Mouse (Mus musculus) spleen, adult 2 months (tissue): ENCODE data around the gene Orai1. TPM values are rescaled to one million over a fixed set of nuclear protein-coding genes. Genes with fewer than 3 reads are reported as not detected.

Experiments used
- DNase-seq, 2 experiments: peaks; one replicate each; pipeline versions ENCODE4 v3.0.0 to v3.0.0-alpha.2; 2012 to 2021; ENCODE audit warnings: low spot score in 2 of 2, low read depth in 1 of 2
- H3K27ac ChIP-seq: fragments of 200-500 bp; 2 replicates; pipeline ENCODE4 v1.5.1; 2012; ENCODE audit warnings: low read length, inconsistent platforms; ENCODE audit not compliant: insufficient read depth
- H3K27me3 ChIP-seq: fragments of 200-500 bp; 2 replicates; pipeline ENCODE4 v1.6.1; 2012; ENCODE audit warnings: mild to moderate bottlenecking, moderate library complexity, low read length, inconsistent platforms; ENCODE audit not compliant: control insufficient read depth, insufficient read depth
- H3K36me3 ChIP-seq: fragments of 200-500 bp; 2 replicates; pipeline ENCODE4 v1.6.1; 2012; ENCODE audit warnings: mild to moderate bottlenecking, low read length, inconsistent platforms; ENCODE audit not compliant: control insufficient read depth, insufficient read depth
- H3K4me1 ChIP-seq: fragments of 200-500 bp; 2 replicates; pipeline ENCODE4 v1.6.1; 2011; ENCODE audit warnings: inconsistent platforms; ENCODE audit not compliant: control insufficient read depth, insufficient read depth, insufficient read length
- H3K4me3 ChIP-seq: fragments of 200-500 bp; 2 replicates; pipeline ENCODE4 v1.5.1; 2011; ENCODE audit warnings: mild to moderate bottlenecking, inconsistent platforms; ENCODE audit not compliant: insufficient read depth, insufficient read length; ENCODE audit errors: extremely low read depth
- CTCF ChIP-seq: fragments of 200-500 bp; IDR thresholded peaks from 2 replicates; pipeline ENCODE4 v1.5.1; 2011; ENCODE audit warnings: mild to moderate bottlenecking, inconsistent platforms; ENCODE audit not compliant: insufficient read depth, insufficient read length, insufficient replicate concordance; ENCODE audit errors: extremely low read depth
- POLR2A ChIP-seq: fragments of 200-500 bp; IDR thresholded peaks from 2 replicates; pipeline ENCODE4 v1.6.1; 2011; ENCODE audit warnings: low read depth, low read length, inconsistent platforms
- WGBS: fragments of 180-500 bp; shearing (Covaris S2); methylation state at CpG from one replicate; pipeline ENCODE4 v1.1.7; 2018; 5-methylcytosine and 5-hydroxymethylcytosine counted together
- polyA plus RNA-seq: library from polyadenylated mRNA; depleted of rRNA; stranded (reverse); fragments of >200 nt; gene quantifications from 2 replicates; pipeline ENCODE4 v1.2.3, GENCODE M21; 2012

Orai1 gene
- polyA plus RNA-seq, 1 experiment: 52.3 TPM

DNA sequence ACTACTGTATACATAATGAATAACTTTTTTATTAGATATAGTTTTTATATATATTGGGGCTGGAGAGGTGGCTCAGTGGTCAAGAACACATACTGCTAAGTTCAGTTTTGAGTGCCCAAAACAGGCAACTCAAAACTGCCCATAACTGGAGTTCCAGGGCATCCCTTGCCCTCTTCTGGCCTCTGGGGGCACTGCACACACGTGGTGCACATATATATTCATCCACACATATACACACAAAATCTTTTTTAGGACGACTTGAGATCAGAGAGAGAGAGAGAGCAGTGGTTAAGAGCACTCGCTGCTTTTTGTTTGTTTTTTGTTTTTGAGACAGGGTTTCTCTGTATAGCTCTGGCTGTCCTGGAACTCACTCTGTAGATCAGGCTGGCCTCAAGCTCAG lies 16.4 kb downstream of the Orai1 start:
- Histone ChIP-seq H3K27ac (no peak overlapping the region), H3K4me1 (peaks cover 1% of the 10 kb centered on the region; the same call in 1 of the 2 replicates), H3K27me3 (no peaks in the 10 kb centered on the region), H3K4me3 (no peak overlapping the region), H3K36me3 (peaks cover 9% of the 10 kb centered on the region)
- 90% methylated on average over 3 of the region's 3 CpGs for WGBS
- no peak for DNase-seq
- TF ChIP-seq POLR2A (no peak), CTCF (no peak)

DNA sequence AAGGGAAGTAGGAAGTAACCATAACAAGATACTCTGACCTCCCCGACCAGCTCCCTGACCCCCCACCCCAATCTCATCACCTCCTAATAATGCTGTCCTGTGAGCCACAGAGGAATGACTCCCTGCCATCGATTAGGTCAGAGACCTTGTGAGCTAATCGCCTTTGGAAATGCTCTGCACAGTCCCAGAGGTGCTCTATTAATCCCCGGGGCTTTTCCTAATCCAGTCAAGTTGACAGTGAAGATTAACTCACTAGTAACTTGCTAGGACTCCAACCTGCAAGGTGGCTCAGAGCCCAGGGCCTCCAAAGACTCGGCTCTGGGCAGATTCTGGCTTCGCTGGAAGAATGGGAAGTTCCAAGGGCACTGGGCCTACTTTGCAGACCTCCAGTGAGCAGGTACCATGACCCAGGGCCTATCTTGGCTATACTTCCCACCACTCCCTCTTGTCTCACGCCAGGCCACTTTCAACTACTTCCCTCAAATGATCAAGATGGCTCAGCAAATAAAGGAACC lies 18.8 kb downstream of the Orai1 start:
- WGBS: 83% methylated on average over 7 of the region's 7 CpGs
- H3K36me3 ChIP-seq: peaks cover 9% of the 10 kb centered on the region
- TF ChIP-seq POLR2A (no peak), CTCF (no peak)
- no peaks in the 10 kb centered on the region for H3K27me3 ChIP-seq
- DNase-seq: no peak
- no peak overlapping the region for H3K4me3 ChIP-seq
- peaks cover 5% of the 10 kb centered on the region; the same call in 1 of the 2 replicates for H3K4me1 ChIP-seq
- no peak overlapping the region for H3K27ac ChIP-seq

DNA sequence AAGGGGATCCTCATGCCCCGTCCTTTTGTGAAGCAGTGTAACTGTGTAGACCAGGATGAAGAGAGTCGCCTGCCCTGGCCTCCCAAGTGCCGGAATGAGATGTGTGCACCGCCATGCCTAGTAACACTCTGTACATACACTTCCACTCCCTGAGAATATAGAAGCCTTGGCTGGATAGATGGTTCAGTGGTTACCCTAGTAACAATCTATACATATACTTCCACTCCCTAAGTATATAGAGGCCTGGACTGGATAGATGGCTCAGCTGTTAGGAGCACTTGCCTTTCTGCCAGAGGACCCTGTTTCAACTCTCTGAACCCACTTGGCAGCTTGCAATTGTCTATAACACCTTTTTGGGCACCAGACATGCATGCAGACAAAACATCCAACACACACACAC lies 20.2 kb downstream of the Orai1 start:
- 92% methylated on average over 4 of the region's 4 CpGs for WGBS
- Histone ChIP-seq H3K27ac (no peak overlapping the region), H3K4me1 (peaks cover 7% of the 10 kb centered on the region; the same call in 1 of the 2 replicates), H3K36me3 (peaks cover 3% of the 10 kb centered on the region; the same call in 1 of the 2 replicates), H3K4me3 (no peak overlapping the region), H3K27me3 (no peaks in the 10 kb centered on the region)
- no peak for DNase-seq
- no peak for TF ChIP-seq POLR2A
- TF ChIP-seq CTCF: no peak

DNA sequence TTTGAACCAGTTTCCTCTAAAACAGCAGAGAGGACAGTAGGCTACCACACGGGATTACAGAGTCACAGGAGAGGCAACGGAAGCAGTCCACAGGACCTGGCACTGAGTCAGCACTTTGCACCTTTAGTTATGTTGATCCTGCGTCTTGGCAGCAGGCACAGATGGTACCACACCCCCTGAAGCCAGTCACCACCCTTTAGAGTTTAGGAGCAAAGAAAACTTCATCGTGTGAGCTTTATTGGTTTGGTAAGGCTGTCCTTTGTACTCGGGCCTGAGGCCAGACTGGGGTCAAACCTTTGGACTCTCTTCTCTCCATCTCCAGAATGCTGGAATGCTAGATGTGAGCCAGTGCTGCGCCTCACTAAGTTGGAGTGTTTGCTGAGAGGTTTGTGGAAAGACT lies 20.7 kb downstream of the Orai1 start:
- Histone ChIP-seq H3K4me3 (no peak overlapping the region), H3K27me3 (no peaks in the 10 kb centered on the region), H3K36me3 (peaks cover 2% of the 10 kb centered on the region; the same call in 1 of the 2 replicates), H3K27ac (no peak overlapping the region), H3K4me1 (peaks cover 9% of the 10 kb centered on the region)
- TF ChIP-seq CTCF (no peak), POLR2A (no peak)
- WGBS: 35% methylated on average over 6 of the region's 6 CpGs
- DNase-seq: no peak

DNA sequence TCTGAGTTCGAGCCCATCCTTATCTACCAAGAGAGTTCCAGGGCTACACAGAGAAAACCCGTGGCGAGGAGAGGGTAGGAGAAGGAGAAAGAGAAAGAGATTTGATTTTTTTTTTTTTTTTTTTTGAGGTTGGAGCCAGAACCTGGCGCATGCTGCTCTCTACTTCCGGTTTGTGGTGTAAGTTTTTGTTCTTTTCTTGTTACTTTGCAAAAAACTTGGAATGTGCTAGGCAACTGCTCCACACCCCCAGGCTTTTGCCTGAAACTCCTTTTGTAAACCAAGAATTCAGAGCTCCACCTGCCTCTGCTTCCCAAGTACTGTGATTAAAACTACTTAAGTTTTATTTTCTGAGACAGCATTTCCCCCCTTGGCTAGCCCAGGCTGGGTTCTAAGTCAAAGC lies 23.2 kb downstream of the Orai1 start:
- WGBS: 16% methylated on average over 5 of the region's 5 CpGs
- TF ChIP-seq POLR2A: no peak
- TF ChIP-seq CTCF: no peak
- no peaks in the 10 kb centered on the region for H3K27me3 ChIP-seq
- H3K4me1 ChIP-seq: peaks cover 14% of the 10 kb centered on the region
- DNase-seq: no peak
- H3K36me3 ChIP-seq: no peaks in the 10 kb centered on the region
- no peak overlapping the region for H3K27ac ChIP-seq
- H3K4me3 ChIP-seq: no peak overlapping the region

DNA sequence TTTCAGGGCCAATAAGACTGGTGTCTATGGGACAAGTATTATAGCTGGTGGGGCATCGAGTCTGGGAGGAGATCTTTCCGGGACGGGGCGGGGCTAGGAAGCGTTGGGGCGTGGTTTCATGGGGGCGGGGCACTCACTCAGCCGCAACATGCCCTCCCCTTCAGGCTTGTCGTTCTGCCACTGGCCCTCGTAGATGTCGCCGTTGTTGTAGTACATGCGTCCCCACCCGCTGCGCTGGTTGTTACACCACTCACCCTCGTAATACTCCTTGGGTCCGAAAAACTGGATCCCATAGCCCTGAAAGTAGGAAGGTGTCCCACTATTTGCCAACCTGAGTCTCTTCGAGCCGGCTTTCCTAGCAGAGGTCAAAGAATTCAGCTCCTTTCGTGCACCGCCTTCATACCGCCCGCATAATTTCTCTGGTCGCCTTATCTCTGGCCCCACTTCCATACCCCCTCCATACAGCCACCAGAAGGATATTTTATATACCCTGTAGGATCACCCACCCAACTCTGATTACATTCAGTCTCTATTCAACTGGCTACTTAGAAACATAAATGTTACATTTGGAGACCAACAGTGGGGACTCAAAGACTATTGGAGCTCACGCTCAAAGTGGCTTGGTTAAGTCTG lies 24.4 kb downstream of the Orai1 start:
- Histone ChIP-seq H3K4me1 (peaks cover 14% of the 10 kb centered on the region), H3K27me3 (no peaks in the 10 kb centered on the region), H3K36me3 (no peaks in the 10 kb centered on the region), H3K27ac (peak overlapping the region; percentile 19), H3K4me3 (peak overlapping the region; percentile 50)
- DNase-seq: peak; percentile 60 to 86
- TF ChIP-seq POLR2A: peak; percentile 48
- TF ChIP-seq CTCF: no peak
- 4% methylated on average over 25 of the region's 25 CpGs for WGBS

DNA sequence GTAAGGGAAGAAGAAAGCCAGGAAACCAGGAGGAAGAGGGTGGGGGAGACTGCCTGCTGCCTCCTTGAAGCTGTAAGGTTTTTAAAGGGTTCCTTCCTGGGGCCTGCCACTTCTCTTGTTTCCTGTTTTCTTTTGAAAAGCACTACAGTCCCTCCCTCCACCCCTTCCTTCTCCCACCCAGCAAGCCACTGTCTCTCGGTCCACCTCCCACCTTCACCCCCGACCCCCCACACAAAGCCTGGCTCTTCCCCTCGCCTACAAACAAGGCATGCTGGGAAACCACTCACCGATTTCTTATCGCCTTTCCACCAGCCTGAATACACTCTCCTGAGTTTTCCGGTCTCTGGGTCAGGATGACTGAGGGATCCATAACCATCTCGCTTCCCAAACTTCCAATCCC lies 25.9 kb downstream of the Orai1 start:
- H3K27ac ChIP-seq: peak overlapping the region; percentile 62
- WGBS: 12% methylated on average over 7 of the region's 7 CpGs
- no peaks in the 10 kb centered on the region for H3K36me3 ChIP-seq
- TF ChIP-seq POLR2A: no peak
- H3K27me3 ChIP-seq: no peaks in the 10 kb centered on the region
- DNase-seq: peak in 1 of 2 experiments; percentile 14
- no peak overlapping the region for H3K4me3 ChIP-seq
- H3K4me1 ChIP-seq: peaks cover 14% of the 10 kb centered on the region
